Mouse (Mus musculus) liver, embryonic 11.5 days (tissue): ENCODE measurements around the gene March4. TPM values are rescaled to one million over a fixed set of nuclear protein-coding genes. Genes with fewer than 3 reads are reported as not detected.

Experiments used
- ATAC-seq: fragments of 200-750 bp; cut with Nextera tagmentation; replicated peaks from 2 replicates; pipeline ENCODE4 v1.8.0; 2017; ENCODE audit warnings: moderate number of reproducible peaks, mild to moderate bottlenecking, moderate TSS enrichment, moderate library complexity; ENCODE audit not compliant: low FRiP score
- DNase-seq: peaks from one replicate; pipeline ENCODE4 v3.0.0-alpha.2; 2017; ENCODE audit warnings: low spot score
- H3K27ac ChIP-seq: fragments of 300-500 bp; sonication (generic); 2 replicates; pipeline ENCODE4 v1.5.1; 2014; ENCODE audit warnings: mild to moderate bottlenecking, low read depth, low read length, control low read depth
- H3K27me3 ChIP-seq: fragments of 300-500 bp; sonication (generic); replicated peaks from 2 replicates; pipeline ENCODE4 v1.6.1; 2014; ENCODE audit warnings: low read length, mixed read lengths; ENCODE audit not compliant: control insufficient read depth, insufficient read depth
- H3K36me3 ChIP-seq: fragments of 300-500 bp; sonication (generic); 2 replicates; pipeline ENCODE4 v1.6.1; 2014; ENCODE audit warnings: mild to moderate bottlenecking, low read length, moderate library complexity, mixed read lengths; ENCODE audit not compliant: control insufficient read depth, insufficient read depth
- H3K4me1 ChIP-seq: fragments of 300-500 bp; sonication (generic); replicated peaks from 2 replicates; pipeline ENCODE4 v1.6.1; 2014; ENCODE audit warnings: low read length, mixed read lengths; ENCODE audit not compliant: control insufficient read depth, insufficient read depth
- H3K4me2 ChIP-seq: fragments of 300-500 bp; sonication (generic); 2 replicates; pipeline ENCODE4 v1.6.1; 2014; ENCODE audit warnings: mild to moderate bottlenecking, control low read depth, moderate library complexity
- H3K4me3 ChIP-seq: fragments of 300-500 bp; sonication (generic); 2 replicates; pipeline ENCODE4 v1.5.1; 2014; ENCODE audit warnings: low read depth, low read length, control low read depth
- H3K9ac ChIP-seq: fragments of 300-500 bp; sonication (generic); 2 replicates; pipeline ENCODE4 v1.6.1; 2014; ENCODE audit warnings: low read depth, low read length, control low read depth
- H3K9me3 ChIP-seq: fragments of 300-500 bp; sonication (generic); 2 replicates; pipeline ENCODE4 v1.6.1; 2016; ENCODE audit warnings: low read length, inconsistent platforms, mixed read lengths; ENCODE audit not compliant: control insufficient read depth
- WGBS: fragments of 180-500 bp; shearing (Covaris S2); extraction: QIAGEN DNeasy Blood & Tissue Kit; methylation state at CpG from one replicate; pipeline ENCODE4 v1.1.7; 2014; 5-methylcytosine and 5-hydroxymethylcytosine counted together
- polyA plus RNA-seq: library from polyadenylated mRNA; unstranded; fragments of >200 nt; fragmentation: Nextera tagmentation; extraction: Ambion mirVana; gene quantifications from 2 replicates; pipeline ENCODE4 v1.2.1, GENCODE M21; 2014

The March4 gene
- polyA plus RNA-seq, 1 experiment from 2014 or later, result not detected

GRCm38 (mm10) chr1:72469075-72469474, 67.7 kb downstream of the March4 start:
- Histone ChIP-seq H3K27me3 (no peaks in the 10 kb centered on the region), H3K4me3 (no peak overlapping the region), H3K36me3 (no peaks in the 10 kb centered on the region), H3K4me2 (no peak overlapping the region), H3K27ac (no peak overlapping the region), H3K4me1 (no peaks in the 10 kb centered on the region), H3K9me3 (no peaks in the 10 kb centered on the region), H3K9ac (no peak overlapping the region)
- ATAC-seq, result no peak
- 69% methylated on average over 2 of the region's 2 CpGs for WGBS
- no peak for DNase-seq

GRCm38 (mm10) chr1:72468466-72469003, 68.2 kb downstream of the March4 start:
- Histone ChIP-seq H3K9me3 (no peaks in the 10 kb centered on the region), H3K4me1 (no peaks in the 10 kb centered on the region), H3K27ac (no peak overlapping the region), H3K27me3 (no peaks in the 10 kb centered on the region), H3K4me2 (no peak overlapping the region), H3K4me3 (no peak overlapping the region), H3K9ac (no peak overlapping the region), H3K36me3 (no peaks in the 10 kb centered on the region)
- DNase-seq, result no peak
- no peak for ATAC-seq
- 42% methylated on average over 5 of the region's 5 CpGs for WGBS

- Histone ChIP-seq H3K9ac (no peak overlapping the region), H3K27me3 (no peaks in the 10 kb centered on the region), H3K9me3 (no peaks in the 10 kb centered on the region), H3K4me2 (no peak overlapping the region), H3K27ac (no peak overlapping the region), H3K36me3 (no peaks in the 10 kb centered on the region), H3K4me1 (no peaks in the 10 kb centered on the region), H3K4me3 (no peak overlapping the region)
- ATAC-seq (no peak), DNase-seq (no peak)
- 47% methylated on average over 12 of the region's 12 CpGs for WGBS
These were observed 71.7 kb downstream of the March4 start for GRCm38 (mm10) chr1:72464926-72465583.

GRCm38 (mm10) chr1:72462516-72462915, 74.2 kb downstream of the March4 start:
- no peaks in the 10 kb centered on the region for H3K36me3 ChIP-seq
- no peaks in the 10 kb centered on the region for H3K4me1 ChIP-seq
- no peaks in the 10 kb centered on the region for H3K27me3 ChIP-seq
- WGBS, result 68% methylated on average over 6 of the region's 6 CpGs
- DNase-seq (no peak), ATAC-seq (no peak)
- no peak overlapping the region for H3K4me3 ChIP-seq
- H3K27ac ChIP-seq, result no peak overlapping the region
- no peak overlapping the region for H3K4me2 ChIP-seq
- no peak overlapping the region for H3K9ac ChIP-seq
- no peaks in the 10 kb centered on the region for H3K9me3 ChIP-seq

GRCm38 (mm10) chr1:72457652-72458051, 79.1 kb downstream of the March4 start:
- Histone ChIP-seq H3K9ac (no peak overlapping the region), H3K9me3 (no peaks in the 10 kb centered on the region), H3K4me2 (no peak overlapping the region), H3K36me3 (no peaks in the 10 kb centered on the region), H3K4me3 (no peak overlapping the region), H3K27ac (no peak overlapping the region), H3K27me3 (no peaks in the 10 kb centered on the region), H3K4me1 (no peaks in the 10 kb centered on the region)
- 80% methylated on average over 4 of the region's 4 CpGs for WGBS
- ATAC-seq (no peak), DNase-seq (no peak)

GRCm38 (mm10) chr1:72455923-72456322, 80.8 kb downstream of the March4 start:
- Histone ChIP-seq H3K4me2 (no peak overlapping the region), H3K36me3 (no peaks in the 10 kb centered on the region), H3K27ac (no peak overlapping the region), H3K9ac (no peak overlapping the region), H3K4me1 (no peaks in the 10 kb centered on the region), H3K9me3 (no peaks in the 10 kb centered on the region), H3K27me3 (no peaks in the 10 kb centered on the region), H3K4me3 (no peak overlapping the region)
- no peak for ATAC-seq
- DNase-seq, result no peak
- WGBS, result 68% methylated on average over 4 of the region's 4 CpGs

GRCm38 (mm10) chr1:72454733-72455201, 82.0 kb downstream of the March4 start:
- Histone ChIP-seq H3K27ac (no peak overlapping the region), H3K9me3 (no peaks in the 10 kb centered on the region), H3K9ac (no peak overlapping the region), H3K36me3 (no peaks in the 10 kb centered on the region), H3K4me3 (no peak overlapping the region), H3K27me3 (no peaks in the 10 kb centered on the region), H3K4me1 (no peaks in the 10 kb centered on the region), H3K4me2 (no peak overlapping the region)
- no peak for ATAC-seq
- DNase-seq, result no peak
- WGBS, result 72% methylated on average over 6 of the region's 6 CpGs

- Histone ChIP-seq H3K4me1 (no peaks in the 10 kb centered on the region), H3K36me3 (no peaks in the 10 kb centered on the region), H3K27me3 (no peaks in the 10 kb centered on the region), H3K4me3 (no peak overlapping the region), H3K9me3 (no peaks in the 10 kb centered on the region), H3K27ac (no peak overlapping the region), H3K4me2 (no peak overlapping the region), H3K9ac (no peak overlapping the region)
- WGBS, result 58% methylated on average over 2 of the region's 2 CpGs
- ATAC-seq (no peak), DNase-seq (no peak)
These were observed 83.9 kb downstream of the March4 start for GRCm38 (mm10) chr1:72452839-72453238.

- no peaks in the 10 kb centered on the region for H3K9me3 ChIP-seq
- no peaks in the 10 kb centered on the region for H3K36me3 ChIP-seq
- ATAC-seq (no peak), DNase-seq (no peak)
- no peak overlapping the region for H3K4me3 ChIP-seq
- no peaks in the 10 kb centered on the region for H3K27me3 ChIP-seq
- H3K9ac ChIP-seq, result no peak overlapping the region
- H3K4me1 ChIP-seq, result no peaks in the 10 kb centered on the region
- 61% methylated on average over 4 of the region's 4 CpGs for WGBS
- H3K27ac ChIP-seq, result no peak overlapping the region
- no peak overlapping the region for H3K4me2 ChIP-seq
These were observed 85.9 kb downstream of the March4 start for GRCm38 (mm10) chr1:72450790-72451189.
